Mouse (Mus musculus) hematopoietic multipotent progenitor cell, adult 10-12 weeks (in vitro differentiated cells): Measurements from ENCODE around the gene Otogl. TPM values are rescaled to one million over a fixed set of nuclear protein-coding genes. Genes with fewer than 3 reads are reported as not detected.

Experiments
- polyA plus RNA-seq: library from polyadenylated mRNA; stranded (reverse); fragments of >175 nt; gene quantifications from 2 replicates; pipeline ENCODE4 v1.2.3, GENCODE M21; 2012; ENCODE audit warnings: low replicate concordance

The Otogl gene
- not detected in 2 replicates for polyA plus RNA-seq

GRCm38 (mm10) chr10:107912084-107912573, at the start of gene Otogl:
Otogl (minus strand) TSS chr10:107912134.

DNA sequence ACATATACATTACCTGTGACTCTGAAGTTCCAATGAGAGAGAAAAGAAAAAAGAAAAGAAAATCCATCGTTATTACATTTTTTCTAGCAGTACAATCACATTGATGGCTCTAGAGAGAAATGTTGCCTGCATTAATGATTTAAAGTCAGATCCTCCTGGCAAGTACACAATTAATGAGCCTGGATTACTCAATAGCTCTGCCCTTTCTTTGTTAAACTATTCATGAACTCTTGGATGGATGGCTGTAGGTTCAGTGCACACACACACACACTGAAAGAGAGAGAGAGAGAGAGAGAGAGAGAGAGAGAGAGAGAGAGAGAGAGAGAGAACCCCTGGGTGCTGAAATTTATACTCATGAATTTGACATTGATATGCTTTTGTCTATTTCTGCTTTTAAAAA, 192.1 kb downstream of the Otogl start, which contains the start of gene Ptprq:
TSS of gene Ptprq (minus strand) at position 246 of the 400 bp plus-strand sequence.

Other genes with a start within 250 kb of the Otogl start
- not detected in 2 replicates for gene Ptprq, start 192.1 kb downstream of the Otogl start, polyA plus RNA-seq